Mouse (Mus musculus) lung, embryonic 14.5 days (tissue): ENCODE data around the gene Hdac8. TPM values are rescaled to one million over a fixed set of nuclear protein-coding genes. Genes with fewer than 3 reads are reported as not detected.

Experiments used
- ATAC-seq: fragments of 200-750 bp; cut with Nextera tagmentation; 2 replicates; pipeline ENCODE4 v1.8.0; 2017; ENCODE audit warnings: mild to moderate bottlenecking, moderate TSS enrichment, moderate library complexity; ENCODE audit not compliant: insufficient read depth
- DNase-seq: peaks from one replicate; pipeline ENCODE4 v3.0.0-alpha.2; 2015
- H3K27ac ChIP-seq: fragments of 300-500 bp; sonication (generic); 2 replicates; pipeline ENCODE4 v1.5.1; 2014; ENCODE audit warnings: low read depth, mild to moderate bottlenecking, moderate library complexity
- H3K27me3 ChIP-seq: fragments of 300-500 bp; sonication (generic); 2 replicates; pipeline ENCODE4 v1.6.1; 2014; ENCODE audit warnings: low read length, control low read depth; ENCODE audit not compliant: insufficient read depth
- H3K36me3 ChIP-seq: fragments of 300-500 bp; sonication (generic); 2 replicates; pipeline ENCODE4 v1.6.1; 2014; ENCODE audit warnings: control low read depth; ENCODE audit not compliant: insufficient read depth
- H3K4me1 ChIP-seq: fragments of 300-500 bp; sonication (generic); 2 replicates; pipeline ENCODE4 v1.6.1; 2014; ENCODE audit warnings: antibody characterized with exemption, control low read depth; ENCODE audit not compliant: insufficient read depth
- H3K4me2 ChIP-seq: fragments of 300-500 bp; sonication (generic); 2 replicates; pipeline ENCODE4 v1.6.1; 2014; ENCODE audit warnings: mild to moderate bottlenecking
- H3K4me3 ChIP-seq: fragments of 300-500 bp; sonication (generic); 2 replicates; pipeline ENCODE4 v1.5.1; 2014; ENCODE audit warnings: low read depth, low read length
- H3K9ac ChIP-seq: fragments of 300-500 bp; sonication (generic); 2 replicates; pipeline ENCODE4 v1.6.1; 2014
- H3K9me3 ChIP-seq: fragments of 300-500 bp; sonication (generic); 2 replicates; pipeline ENCODE4 v1.6.1; 2016; ENCODE audit warnings: low read depth, low read length, control low read depth
- CTCF ChIP-seq: IDR thresholded peaks from 2 replicates; pipeline ENCODE4 v1.5.1; 2016; ENCODE audit warnings: antibody characterized with exemption, low read depth
- WGBS: fragments of 180-500 bp; shearing (Covaris S2); extraction: QIAGEN DNeasy Blood & Tissue Kit; methylation state at CpG from one replicate; pipeline ENCODE4 v1.1.7; 2014; 5-methylcytosine and 5-hydroxymethylcytosine counted together
- polyA plus RNA-seq: library from polyadenylated mRNA; unstranded; fragments of >200 nt; fragmentation: Nextera tagmentation; extraction: Ambion mirVana; gene quantifications from 2 replicates; pipeline ENCODE4 v1.2.1, GENCODE M21; 2014

Hdac8 gene
- polyA plus RNA-seq, result 3.1 and 3.9 TPM in 2 replicates

- Histone ChIP-seq H3K27me3 (no peaks in the 10 kb centered on the region), H3K36me3 (no peaks in the 10 kb centered on the region), H3K9me3 (no peaks in the 10 kb centered on the region), H3K4me1 (no peaks in the 10 kb centered on the region), H3K27ac (peak within 1 kb of the TSS; percentile 52; the same call in 1 of the 2 replicates), H3K4me2 (peak within 1 kb of the TSS; percentile 63), H3K9ac (peak within 1 kb of the TSS; percentile 50), H3K4me3 (peak within 1 kb of the TSS; percentile 46)
- TF ChIP-seq CTCF, result no peak
- ATAC-seq (peak; percentile 84), DNase-seq (peak; percentile 79)
- 13% methylated on average over 27 of the region's 27 CpGs for WGBS
These were observed at the start of gene Hdac8 for GRCm38 (mm10) chrX:102504644-102505481. Hdac8 (minus strand) TSS chrX:102505359.

DNA sequence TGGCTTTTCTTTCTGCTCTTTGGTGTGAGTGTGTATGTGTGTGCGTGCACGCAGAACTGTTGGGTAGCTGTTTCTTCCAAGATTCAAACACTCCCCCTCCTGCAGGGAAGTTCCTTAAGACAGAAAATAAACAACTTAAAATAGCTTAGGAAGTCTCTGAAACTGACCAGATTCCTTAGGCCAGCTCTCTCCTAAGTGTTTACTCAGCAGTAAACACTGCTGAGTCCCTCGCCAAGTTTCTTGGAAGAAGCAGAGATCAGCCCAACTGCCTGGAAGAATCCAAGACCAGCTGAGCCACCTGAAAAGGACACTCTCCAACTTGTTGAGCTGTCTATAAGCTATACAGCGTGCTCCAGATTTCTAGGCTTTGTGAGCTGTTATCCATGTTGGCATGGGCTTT is 4.0 kb upstream of the Hdac8 start:
- no peak for TF ChIP-seq CTCF
- Histone ChIP-seq H3K9ac (no peak overlapping the region), H3K4me2 (no peak overlapping the region), H3K27ac (no peak overlapping the region), H3K27me3 (no peaks in the 10 kb centered on the region), H3K4me3 (no peak overlapping the region), H3K9me3 (no peaks in the 10 kb centered on the region), H3K4me1 (no peaks in the 10 kb centered on the region), H3K36me3 (no peaks in the 10 kb centered on the region)
- ATAC-seq, result peak; percentile 51; the same call in 1 of the 2 replicates
- peak; percentile 64 for DNase-seq
- 17% methylated on average over 4 of the region's 4 CpGs for WGBS

DNA sequence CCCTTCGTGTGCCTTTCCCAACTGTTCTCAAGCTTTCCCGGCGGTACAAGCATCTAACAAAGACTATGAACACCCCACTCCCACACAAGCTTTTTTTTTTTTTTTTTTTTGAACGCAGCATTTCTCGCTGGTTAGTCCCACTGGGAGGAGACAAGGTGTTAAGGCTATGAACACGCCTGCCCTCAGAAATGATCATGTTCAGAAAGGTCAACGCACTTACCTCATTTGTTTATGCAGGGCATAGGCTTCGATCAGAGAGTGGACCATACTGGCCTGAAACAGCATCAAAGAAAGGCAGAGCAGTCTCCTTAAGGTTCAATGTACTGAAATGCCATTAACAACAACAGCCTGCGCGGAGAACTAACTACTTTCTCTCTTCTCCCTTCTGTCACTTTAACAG is 980 bp downstream of the Hdac8 start:
- Histone ChIP-seq H3K27ac (no peak overlapping the region), H3K27me3 (no peaks in the 10 kb centered on the region), H3K9me3 (no peaks in the 10 kb centered on the region), H3K4me2 (peak overlapping the region; percentile 63), H3K36me3 (no peaks in the 10 kb centered on the region), H3K4me1 (no peaks in the 10 kb centered on the region), H3K4me3 (peak overlapping the region; percentile 46), H3K9ac (peak overlapping the region; percentile 50)
- ATAC-seq (no peak), DNase-seq (no peak)
- TF ChIP-seq CTCF, result no peak
- WGBS, result 21% methylated on average over 10 of the region's 10 CpGs

GRCm38 (mm10) chrX:102493992-102494730 is 11.0 kb downstream of the Hdac8 start:
- H3K9me3 ChIP-seq, result no peaks in the 10 kb centered on the region
- H3K27ac ChIP-seq, result no peak overlapping the region
- ATAC-seq, result no peak
- peak; percentile 49 for TF ChIP-seq CTCF
- H3K9ac ChIP-seq, result no peak overlapping the region
- no peaks in the 10 kb centered on the region for H3K27me3 ChIP-seq
- no peak overlapping the region for H3K4me2 ChIP-seq
- DNase-seq, result peak; percentile 49
- no peaks in the 10 kb centered on the region for H3K36me3 ChIP-seq
- no peak overlapping the region for H3K4me3 ChIP-seq
- no peaks in the 10 kb centered on the region for H3K4me1 ChIP-seq
- WGBS, result 58% methylated on average over 6 of the region's 6 CpGs

DNA sequence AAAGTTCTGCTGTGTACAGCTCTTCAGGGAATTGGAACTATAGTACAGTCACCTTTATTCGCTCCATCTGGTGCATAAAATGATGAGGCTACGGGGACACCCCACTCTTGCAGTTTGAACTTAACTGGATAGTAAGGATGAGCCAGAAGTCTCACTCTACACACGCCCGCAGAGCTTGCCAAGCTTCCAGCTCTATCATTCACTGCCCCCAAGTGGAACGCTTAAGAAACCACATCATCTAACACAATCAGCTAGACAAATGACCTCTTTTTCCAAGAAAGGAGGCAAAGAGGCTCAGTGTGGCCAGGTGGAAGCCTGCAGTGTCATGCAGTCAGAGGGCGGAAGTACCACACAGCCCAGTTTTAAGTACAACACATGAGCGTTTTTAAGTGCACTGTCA is 19.6 kb downstream of the Hdac8 start:
- no peak for DNase-seq
- H3K4me3 ChIP-seq, result no peak overlapping the region
- TF ChIP-seq CTCF, result no peak
- 74% methylated on average over 7 of the region's 7 CpGs for WGBS
- no peaks in the 10 kb centered on the region for H3K9me3 ChIP-seq
- H3K27me3 ChIP-seq, result no peaks in the 10 kb centered on the region
- no peaks in the 10 kb centered on the region for H3K4me1 ChIP-seq
- no peak overlapping the region for H3K9ac ChIP-seq
- no peak overlapping the region for H3K4me2 ChIP-seq
- ATAC-seq, result no peak
- no peak overlapping the region for H3K27ac ChIP-seq
- no peaks in the 10 kb centered on the region for H3K36me3 ChIP-seq

- no peaks in the 10 kb centered on the region for H3K36me3 ChIP-seq
- H3K27ac ChIP-seq, result no peak overlapping the region
- peak; percentile 19 for DNase-seq
- H3K4me3 ChIP-seq, result no peak overlapping the region
- H3K4me1 ChIP-seq, result no peaks in the 10 kb centered on the region
- ATAC-seq, result no peak
- no peaks in the 10 kb centered on the region for H3K27me3 ChIP-seq
- no peak for TF ChIP-seq CTCF
- no peak overlapping the region for H3K9ac ChIP-seq
- WGBS, result 62% methylated on average over 4 of the region's 4 CpGs
- H3K4me2 ChIP-seq, result no peak overlapping the region
- no peaks in the 10 kb centered on the region for H3K9me3 ChIP-seq
These were observed 25.5 kb downstream of the Hdac8 start for GRCm38 (mm10) chrX:102479665-102480064.

GRCm38 (mm10) chrX:102478965-102479364 is 26.2 kb downstream of the Hdac8 start:
- Histone ChIP-seq H3K27me3 (no peaks in the 10 kb centered on the region), H3K4me3 (no peak overlapping the region), H3K9me3 (no peaks in the 10 kb centered on the region), H3K9ac (no peak overlapping the region), H3K4me2 (no peak overlapping the region), H3K27ac (no peak overlapping the region), H3K36me3 (no peaks in the 10 kb centered on the region), H3K4me1 (no peaks in the 10 kb centered on the region)
- 23% methylated on average over 4 of the region's 4 CpGs for WGBS
- peak; percentile 77 for TF ChIP-seq CTCF
- DNase-seq, result peak; percentile 81
- ATAC-seq, result no peak
